Mouse (Mus musculus): ENCODE results near the gene C4bp. TPM values are rescaled to one million over a fixed set of nuclear protein-coding genes. Genes with fewer than 3 reads are reported as not detected.
"Not testable (repeated sequence)": the region's sequence is repeated elsewhere in the genome, so short reads cannot be mapped to it uniquely, and the experiment has no call there.

The C4bp gene
- polyA plus RNA-seq, 1 experiment from 2014 or later = 0.88 TPM

DNA sequence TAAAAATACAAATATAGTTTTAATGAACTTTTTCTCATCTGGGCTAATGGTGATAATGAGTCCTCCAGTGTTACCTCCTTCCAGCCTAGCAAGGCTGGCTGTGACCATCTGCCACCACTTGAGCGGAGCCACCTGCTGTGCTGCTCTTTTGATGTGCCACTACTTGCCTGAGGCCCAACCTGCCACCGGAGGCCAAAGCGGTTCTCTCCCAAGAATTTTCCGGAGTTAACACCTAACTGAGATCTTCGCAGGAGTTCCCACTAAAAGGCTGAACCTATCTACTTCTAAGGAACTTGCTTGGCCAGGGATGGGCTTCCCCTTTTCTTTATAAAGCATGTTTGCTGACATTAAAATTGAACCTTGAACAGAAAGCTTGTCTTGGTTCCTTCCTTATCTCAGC is 1.8 kb downstream of the C4bp start:
- H3K9ac ChIP-seq; H3K4me3 ChIP-seq (replicated peaks); H3K4me1 ChIP-seq (replicated peaks); H3K4me2 ChIP-seq; H3K27me3 ChIP-seq; DNase-seq; H3K27ac ChIP-seq; H3K9me3 ChIP-seq (replicated peaks); ATAC-seq (ENCODE audit: low read depth); H3K36me3 ChIP-seq: not testable (repeated sequence)
- 44% methylated on average over 5 of the region's 5 CpGs for WGBS (ENCODE audit: insufficient replicate concordance)

DNA sequence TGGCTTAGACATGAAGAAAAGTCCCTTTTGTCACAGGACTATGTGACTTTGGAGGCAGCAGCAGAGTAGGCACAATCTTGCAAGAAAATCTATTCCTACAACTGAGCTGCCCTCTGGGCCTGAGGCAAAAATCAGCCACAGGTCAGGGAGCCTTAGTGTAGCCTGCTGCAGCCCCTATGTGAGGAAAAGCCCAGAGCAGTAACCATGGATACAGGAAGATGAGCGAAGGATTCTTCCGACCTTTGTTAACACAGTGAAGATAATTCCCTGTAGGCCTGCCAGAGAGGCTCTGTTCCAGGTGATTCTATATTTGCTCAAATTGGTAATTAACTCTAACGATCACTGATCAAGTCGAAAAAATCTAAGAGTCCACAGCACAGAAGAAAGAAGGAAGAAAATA is 17.3 kb downstream of the C4bp start:
- Histone ChIP-seq H3K9me3 (replicated peaks) (no peaks in the 10 kb centered on the region), H3K36me3 (no peaks in the 10 kb centered on the region), H3K4me2 (no peak overlapping the region), H3K27me3 (no peaks in the 10 kb centered on the region), H3K4me1 (replicated peaks) (no peaks in the 10 kb centered on the region), H3K9ac (no peak overlapping the region), H3K27ac (no peak overlapping the region), H3K4me3 (replicated peaks) (no peak overlapping the region)
- DNase-seq (no peak), ATAC-seq (ENCODE audit: low read depth) (no peak)
- 55% methylated on average over 4 of the region's 4 CpGs for WGBS (ENCODE audit: insufficient replicate concordance)

DNA sequence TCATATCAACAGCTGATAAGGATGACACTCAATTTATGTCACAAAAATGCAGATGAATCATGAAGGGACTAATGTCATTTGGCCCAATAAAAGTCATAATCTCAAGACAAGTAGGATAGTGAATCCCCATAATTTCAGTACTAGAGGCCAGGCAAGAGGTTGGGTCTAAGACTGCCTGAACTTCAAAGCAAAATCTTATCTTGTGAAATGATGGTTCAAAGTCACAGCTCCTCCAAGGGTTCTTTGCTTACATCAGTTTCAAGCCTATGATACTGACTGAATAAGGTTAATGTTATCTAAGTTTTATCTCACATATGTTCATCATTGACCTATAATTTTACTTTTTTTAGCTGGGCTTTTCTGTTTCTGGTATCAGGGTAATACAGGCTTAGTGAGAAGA is 20.5 kb downstream of the C4bp start:
- Histone ChIP-seq H3K4me3 (replicated peaks) (no peak overlapping the region), H3K27ac (no peak overlapping the region), H3K4me1 (replicated peaks) (no peaks in the 10 kb centered on the region), H3K4me2 (no peak overlapping the region), H3K9ac (no peak overlapping the region), H3K9me3 (replicated peaks) (no peaks in the 10 kb centered on the region), H3K36me3 (no peaks in the 10 kb centered on the region), H3K27me3 (no peaks in the 10 kb centered on the region)
- no peak for DNase-seq
- ATAC-seq (ENCODE audit: low read depth) = no peak

DNA sequence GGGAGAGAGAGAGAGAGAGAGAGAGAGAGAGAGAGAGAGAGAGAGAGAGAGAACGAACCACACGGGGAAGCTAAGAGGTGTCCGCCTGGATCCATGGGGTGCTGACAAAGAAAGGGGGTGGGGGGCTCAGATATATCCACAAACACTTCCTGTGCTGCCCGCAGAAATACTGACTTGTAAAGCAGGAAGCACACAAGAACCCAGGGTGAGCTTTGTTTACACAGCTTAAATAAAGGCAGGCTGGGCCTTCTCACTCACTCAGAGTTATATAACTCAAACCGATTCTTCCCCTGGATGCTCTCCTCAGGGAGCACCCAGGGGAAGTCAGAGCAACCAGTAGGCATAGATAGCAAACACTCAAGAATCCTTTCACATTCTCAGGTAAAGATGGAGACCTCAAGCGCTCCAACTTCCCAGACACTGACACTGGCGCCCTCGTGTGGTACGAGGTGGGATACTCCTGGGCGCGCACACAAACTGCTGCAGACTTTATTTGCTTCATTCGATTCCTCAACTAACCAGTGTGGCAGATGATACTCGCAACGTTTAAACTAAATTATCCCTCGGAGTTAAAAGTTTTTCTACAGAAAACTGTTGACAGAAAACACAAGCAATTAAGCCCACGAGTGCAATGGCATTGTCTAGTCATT is 27.5 kb downstream of the C4bp start:
- 0 out of 2 replicates have a peak, but pooled peaks have one; percentile 34 for ATAC-seq (ENCODE audit: low read depth)
- Histone ChIP-seq H3K36me3 (no peaks in the 10 kb centered on the region), H3K4me2 (no peak overlapping the region), H3K4me3 (replicated peaks) (no peak overlapping the region), H3K27me3 (no peaks in the 10 kb centered on the region), H3K9ac (no peak overlapping the region), H3K27ac (no peak overlapping the region), H3K9me3 (replicated peaks) (no peaks in the 10 kb centered on the region), H3K4me1 (replicated peaks) (no peaks in the 10 kb centered on the region)
- WGBS (ENCODE audit: insufficient replicate concordance) = 15% methylated on average over 14 of the region's 16 CpGs
- peak; percentile 40 for DNase-seq

DNA sequence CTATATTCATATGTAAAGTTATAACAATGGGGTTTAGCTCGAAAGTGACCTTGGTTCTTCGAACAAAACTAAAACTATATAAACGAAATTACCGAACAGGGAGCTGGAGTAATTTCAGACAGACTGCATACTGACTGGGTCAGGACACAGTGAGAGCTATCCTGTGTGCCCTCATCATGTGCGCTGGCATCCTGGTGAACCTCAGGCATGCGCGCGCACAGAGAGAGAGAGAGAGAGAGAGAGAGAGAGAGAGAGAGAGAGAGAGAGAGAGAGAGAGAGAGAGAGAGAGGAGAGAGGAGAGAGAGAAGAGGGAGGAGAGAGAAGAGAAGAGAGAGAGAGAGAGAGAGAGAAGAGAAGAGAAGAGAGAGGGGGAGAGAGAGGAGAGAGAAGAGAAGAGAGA is 28.1 kb downstream of the C4bp start:
- no peak for DNase-seq
- H3K9me3 ChIP-seq (replicated peaks) = no peaks in the 10 kb centered on the region

DNA sequence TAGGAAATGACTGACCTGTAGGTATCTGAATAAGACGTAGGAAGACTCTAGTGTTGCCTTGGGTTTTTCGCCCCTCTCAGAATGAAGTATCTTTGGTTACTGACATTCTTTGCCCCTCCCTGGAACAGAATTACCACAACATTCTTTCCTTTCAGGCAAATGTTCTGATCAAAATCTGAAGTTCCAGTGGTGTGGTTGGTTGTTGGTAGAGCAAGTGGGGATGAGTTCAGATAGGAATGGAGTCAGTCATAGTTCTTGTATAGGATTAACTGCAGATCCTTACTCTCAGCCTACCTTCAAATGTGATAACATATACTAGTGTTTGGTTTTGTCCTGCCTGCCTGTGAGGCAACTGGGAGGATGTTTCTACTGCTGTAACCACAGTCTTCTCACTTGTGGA is 31.9 kb downstream of the C4bp start, which contains the start of gene Zp3r:
TSS of gene Zp3r (minus strand) at position 101 of the 400 bp plus-strand sequence.
- Histone ChIP-seq H3K4me3 (replicated peaks) (no peak within 1 kb of the TSS), H3K27ac (no peak within 1 kb of the TSS), H3K4me1 (replicated peaks) (no peaks in the 10 kb centered on the region), H3K9ac (no peak within 1 kb of the TSS), H3K4me2 (no peak within 1 kb of the TSS), H3K9me3 (replicated peaks) (no peaks in the 10 kb centered on the region), H3K27me3 (no peaks in the 10 kb centered on the region), H3K36me3 (no peaks in the 10 kb centered on the region)
- ATAC-seq (ENCODE audit: low read depth) (no peak), DNase-seq (no peak)
- 68% methylated on average over 2 of the region's 2 CpGs for WGBS (ENCODE audit: insufficient replicate concordance)

More for the DNA sequence above, 28.1 kb downstream of the C4bp start:
- no peak overlapping the region for H3K9ac ChIP-seq
- H3K4me1 ChIP-seq (replicated peaks) = no peaks in the 10 kb centered on the region
- no peak overlapping the region for H3K4me3 ChIP-seq (replicated peaks)
- H3K27me3 ChIP-seq = no peaks in the 10 kb centered on the region
- no peak for ATAC-seq (ENCODE audit: low read depth)
- H3K36me3 ChIP-seq = no peaks in the 10 kb centered on the region
- WGBS (ENCODE audit: insufficient replicate concordance) = 67% methylated on average over 8 of the region's 8 CpGs
- H3K4me2 ChIP-seq = no peak overlapping the region
- H3K27ac ChIP-seq = no peak overlapping the region

DNA sequence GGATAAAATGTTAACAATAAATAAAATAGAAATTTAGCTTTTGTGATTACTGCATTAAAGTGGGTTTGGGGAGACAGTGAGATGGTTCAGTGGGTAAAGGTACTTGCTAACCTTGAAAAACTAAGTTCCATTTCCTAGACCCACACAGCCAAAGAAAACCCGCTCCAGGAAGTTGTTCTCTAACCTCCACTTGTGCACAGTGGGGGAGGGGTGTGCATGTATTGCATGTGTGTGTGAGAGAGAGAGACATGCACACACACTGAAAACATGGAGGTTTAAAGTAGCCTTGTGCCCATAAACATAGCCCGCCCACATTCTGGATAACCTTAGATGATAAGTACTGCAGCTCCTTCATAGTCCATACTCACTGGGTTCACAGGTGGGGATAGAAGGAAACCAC is 65.1 kb downstream of the C4bp start:
- no peak overlapping the region for H3K9ac ChIP-seq
- ATAC-seq (ENCODE audit: low read depth) = no peak
- H3K27ac ChIP-seq = no peak overlapping the region
- no peaks in the 10 kb centered on the region for H3K27me3 ChIP-seq
- no peaks in the 10 kb centered on the region for H3K4me1 ChIP-seq (replicated peaks)
- WGBS (ENCODE audit: insufficient replicate concordance) = 55% methylated on average over 2 of the region's 2 CpGs
- DNase-seq = no peak
- no peak overlapping the region for H3K4me3 ChIP-seq (replicated peaks)
- H3K9me3 ChIP-seq (replicated peaks) = no peaks in the 10 kb centered on the region
- H3K36me3 ChIP-seq = no peaks in the 10 kb centered on the region
- H3K4me2 ChIP-seq = no peak overlapping the region

DNA sequence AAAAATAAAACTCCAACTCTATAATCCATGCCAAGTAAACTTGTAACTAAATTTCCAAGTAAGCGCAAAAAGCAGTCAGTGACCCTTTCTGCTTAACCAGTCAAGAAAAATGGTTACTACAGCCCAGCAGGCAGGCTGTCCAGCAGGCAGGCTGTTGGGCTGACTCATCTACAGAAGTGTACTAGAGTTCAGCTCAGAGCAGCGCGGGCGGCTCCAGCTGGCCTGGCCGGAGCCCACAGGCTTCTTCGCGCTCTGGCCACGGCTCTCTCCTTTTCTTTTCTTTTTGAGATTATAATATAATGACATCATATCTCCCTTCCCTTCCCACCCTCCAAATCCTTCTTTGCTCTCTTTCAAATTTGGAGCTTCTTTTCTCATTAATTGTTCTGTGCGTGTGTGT is 72.8 kb downstream of the C4bp start:
- WGBS (ENCODE audit: insufficient replicate concordance) = 80% methylated on average over 9 of the region's 9 CpGs
- H3K9ac ChIP-seq = no peak overlapping the region
- no peaks in the 10 kb centered on the region for H3K4me1 ChIP-seq (replicated peaks)
- H3K27ac ChIP-seq = no peak overlapping the region
- no peaks in the 10 kb centered on the region for H3K27me3 ChIP-seq
- no peaks in the 10 kb centered on the region for H3K36me3 ChIP-seq
- ATAC-seq (ENCODE audit: low read depth) = no peak
- H3K4me3 ChIP-seq (replicated peaks) = no peak overlapping the region
- H3K4me2 ChIP-seq = no peak overlapping the region
- no peak for DNase-seq
- H3K9me3 ChIP-seq (replicated peaks) = no peaks in the 10 kb centered on the region

Other genes with a start within 250 kb of the C4bp start
- gene Cd55b, start 238.6 kb downstream of the C4bp start, polyA plus RNA-seq (2015; fragmentation: Nextera tagmentation; extraction: Ambion mirVana) = not detected in 2 replicates
- 17.9 and 23.9 TPM in 2 replicates for gene Cd55, start 198.9 kb downstream of the C4bp start, polyA plus RNA-seq (2015; fragmentation: Nextera tagmentation; extraction: Ambion mirVana)
- not detected in 2 replicates for gene Zp3r, start 32.0 kb downstream of the C4bp start, polyA plus RNA-seq (2015; fragmentation: Nextera tagmentation; extraction: Ambion mirVana)
- gene Gm29427, start 54.2 kb upstream of the C4bp start, polyA plus RNA-seq (2015; fragmentation: Nextera tagmentation; extraction: Ambion mirVana) = not detected in 2 replicates
- 40.8 and 47.6 TPM in 2 replicates for gene Yod1, start 55.7 kb upstream of the C4bp start, polyA plus RNA-seq (2015; fragmentation: Nextera tagmentation; extraction: Ambion mirVana)
- 4.5 and 5.4 TPM in 2 replicates for gene Pfkfb2, start 67.6 kb upstream of the C4bp start, polyA plus RNA-seq (2015; fragmentation: Nextera tagmentation; extraction: Ambion mirVana)
- 6.2 and 8.3 TPM in 2 replicates for gene AA986860, start 70.3 kb upstream of the C4bp start, polyA plus RNA-seq (2015; fragmentation: Nextera tagmentation; extraction: Ambion mirVana)
- not detected in 2 replicates for gene Fcamr, start 139.3 kb upstream of the C4bp start, polyA plus RNA-seq (2015; fragmentation: Nextera tagmentation; extraction: Ambion mirVana)
- 0.13 and 0.21 TPM in 2 replicates for gene Pigr, start 165.1 kb upstream of the C4bp start, polyA plus RNA-seq (2015; fragmentation: Nextera tagmentation; extraction: Ambion mirVana)
- gene Fcmr, start 204.0 kb upstream of the C4bp start, polyA plus RNA-seq (2015; fragmentation: Nextera tagmentation; extraction: Ambion mirVana) = not detected in 2 replicates
- not detected in 2 replicates for gene Il24, start 225.8 kb upstream of the C4bp start, polyA plus RNA-seq (2015; fragmentation: Nextera tagmentation; extraction: Ambion mirVana)
- not detected in 2 replicates for gene Il20, start 249.8 kb upstream of the C4bp start, polyA plus RNA-seq (2015; fragmentation: Nextera tagmentation; extraction: Ambion mirVana)

All from liver, embryonic 13.5 days (tissue).